Mouse (Mus musculus) inflammation-experienced regulatory T-cells, adult 6 months (primary cell): ENCODE results near the gene Gm49383. TPM values are rescaled to one million over a fixed set of nuclear protein-coding genes. Genes with fewer than 3 reads are reported as not detected.
"Not testable (repeated sequence)": the region's sequence is repeated elsewhere in the genome, so short reads cannot be mapped to it uniquely, and the experiment has no call there.

Experiments
- ATAC-seq: one replicate; pipeline ENCODE4 v1.8.0; 2017
- polyA plus RNA-seq, 3 experiments: library from polyadenylated mRNA; unstranded; fragments of 100-300 nt; shearing (Covaris generic); gene quantifications; one replicate each; pipeline ENCODE4 v1.2.1; 2017

The Gm49383 gene
- polyA plus RNA-seq, 3 experiments from 2014 or later: 6.9 to 16.1 (median 8.8) TPM

- ATAC-seq: no peak
These were observed 2.1 kb upstream of the Gm49383 start for GRCm38 (mm10) chr12:69198985-69199384.

- ATAC-seq: peak; percentile 4
These were observed 1.2 kb upstream of the Gm49383 start, which contains the start of gene Dnaaf2 for GRCm38 (mm10) chr12:69198164-69198535. Dnaaf2 (minus strand) TSS chr12:69198429.

GRCm38 (mm10) chr12:69197378-69198163 lies 667 bp upstream of the Gm49383 start:
- ATAC-seq: peak; percentile 69

- no peak for ATAC-seq
These were observed 4.3 kb downstream of the Gm49383 start for GRCm38 (mm10) chr12:69192637-69193036.

GRCm38 (mm10) chr12:69191396-69191795 lies 5.5 kb downstream of the Gm49383 start:
- no peak for ATAC-seq

GRCm38 (mm10) chr12:69190522-69190921 lies 6.4 kb downstream of the Gm49383 start:
- peak; percentile 58 for ATAC-seq

DNA sequence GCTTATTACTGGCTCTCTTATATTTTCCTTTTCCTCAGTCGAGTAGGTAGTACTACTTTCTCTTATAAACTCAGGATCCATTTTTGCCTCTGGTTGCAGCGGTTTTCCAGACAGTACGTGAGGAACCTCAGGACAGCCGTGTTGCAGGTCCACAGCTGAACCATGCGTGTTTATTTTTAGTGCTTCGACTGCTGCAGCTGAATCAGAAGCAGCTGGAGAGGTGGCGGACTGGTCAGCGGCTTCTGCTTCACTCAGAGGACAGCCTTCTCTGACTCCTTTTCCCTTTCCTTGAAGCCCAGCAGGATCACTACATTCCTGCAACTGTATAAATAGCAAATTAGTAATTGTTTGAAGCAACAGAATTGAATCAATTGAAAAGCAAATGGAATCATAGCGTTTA lies 6.8 kb downstream of the Gm49383 start:
- ATAC-seq: no peak

DNA sequence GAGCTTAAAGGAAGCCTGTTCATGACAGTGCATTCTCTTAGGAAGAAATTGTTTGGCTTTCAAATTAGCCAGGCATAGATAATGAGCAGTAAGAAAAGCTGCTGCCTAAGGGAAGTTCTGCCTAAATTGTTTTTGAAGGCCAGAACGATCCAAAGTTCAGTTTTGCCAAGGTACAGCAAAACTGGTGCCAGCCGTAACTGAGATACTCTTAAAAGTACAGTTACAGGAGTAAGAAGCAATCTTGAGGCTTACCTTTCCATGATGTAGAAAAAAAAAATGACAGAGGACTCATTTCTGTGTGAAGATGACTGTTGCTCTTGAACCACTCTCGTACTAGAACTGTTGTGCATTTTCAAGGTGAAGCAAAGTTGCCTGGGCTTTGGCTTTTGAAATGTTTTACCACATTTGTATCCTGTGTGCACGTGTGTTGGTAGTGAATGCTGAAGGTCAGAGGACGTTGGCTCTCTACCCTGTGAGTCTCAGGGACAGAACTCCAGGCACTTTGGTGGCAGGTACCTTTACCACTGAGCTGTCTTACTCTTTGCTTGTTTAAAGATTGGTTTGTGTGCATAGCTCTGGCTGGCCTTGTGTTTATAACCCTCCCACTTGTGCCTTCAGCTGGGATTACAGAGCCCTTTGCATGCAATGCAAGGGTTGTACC lies 10.0 kb downstream of the Gm49383 start:
- no peak for ATAC-seq

DNA sequence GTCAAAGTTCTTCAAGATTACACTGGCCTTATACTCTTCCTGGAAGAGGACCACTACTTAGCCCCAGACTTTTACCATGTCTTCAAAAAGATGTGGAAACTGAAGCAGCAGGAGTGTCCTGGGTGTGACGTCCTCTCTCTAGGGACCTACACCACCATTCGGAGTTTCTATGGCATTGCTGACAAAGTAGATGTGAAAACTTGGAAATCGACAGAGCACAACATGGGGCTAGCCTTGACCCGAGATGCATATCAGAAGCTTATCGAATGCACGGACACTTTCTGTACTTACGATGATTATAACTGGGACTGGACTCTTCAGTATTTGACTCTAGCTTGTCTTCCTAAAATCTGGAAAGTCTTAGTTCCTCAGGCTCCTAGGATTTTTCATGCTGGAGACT lies 11.5 kb downstream of the Gm49383 start:
- ATAC-seq: no peak

GRCm38 (mm10) chr12:69184342-69185295 lies 12.3 kb downstream of the Gm49383 start:
- peak; percentile 32 for ATAC-seq

DNA sequence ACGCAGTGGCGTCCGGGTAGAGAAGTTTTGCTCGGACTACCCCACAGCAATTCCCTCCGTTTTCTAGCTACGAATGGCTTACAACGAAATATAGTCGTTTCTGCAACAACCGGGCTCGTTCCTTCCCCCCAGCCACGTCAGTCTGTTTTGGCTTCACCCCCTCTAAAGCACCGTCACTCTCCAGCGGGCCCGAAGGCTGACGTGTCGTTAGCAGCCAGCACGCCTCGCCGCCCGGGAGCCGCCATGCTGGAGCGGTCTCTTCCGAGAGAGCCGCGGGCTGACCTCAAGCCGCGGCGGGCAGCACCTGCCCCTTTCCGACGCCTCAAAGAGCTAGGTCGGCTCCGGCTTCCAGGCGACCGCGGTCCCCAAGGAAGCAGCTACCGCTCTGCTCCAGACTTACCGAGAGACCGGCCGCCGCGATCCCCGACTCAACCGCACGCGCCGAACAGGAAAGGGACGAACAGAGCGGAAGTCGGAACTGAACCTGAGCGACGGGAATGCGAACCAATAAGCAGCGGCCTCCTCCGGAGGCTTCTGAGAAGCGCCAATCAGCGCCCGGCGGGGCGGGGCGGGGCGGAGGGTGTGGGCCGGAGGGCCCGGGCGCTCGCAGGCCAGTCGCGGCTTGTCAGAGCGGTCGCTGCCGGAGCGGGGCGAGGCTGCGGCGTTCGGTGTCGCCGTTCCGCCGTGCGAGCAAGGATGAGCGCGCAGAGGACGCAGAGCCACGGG lies 13.2 kb downstream of the Gm49383 start, which contains the start of the genes Rpl36al and Mgat2:
Gene Rpl36al, minus strand, starts transcription at position 501 of the 726 bp plus-strand sequence.
Gene Mgat2, plus strand, starts transcription at position 575 of the 726 bp plus-strand sequence.
- peak; percentile 97 for ATAC-seq

GRCm38 (mm10) chr12:69181800-69182199 lies 15.1 kb downstream of the Gm49383 start:
- no peak for ATAC-seq

GRCm38 (mm10) chr12:69179371-69179770 lies 17.5 kb downstream of the Gm49383 start:
- no peak for ATAC-seq

- ATAC-seq: no peak
These were observed 19.4 kb downstream of the Gm49383 start for GRCm38 (mm10) chr12:69177526-69177925.

- ATAC-seq: no peak
These were observed 20.9 kb downstream of the Gm49383 start for GRCm38 (mm10) chr12:69175975-69176374.

- no peak for ATAC-seq
These were observed 25.6 kb downstream of the Gm49383 start for GRCm38 (mm10) chr12:69171307-69171706.

GRCm38 (mm10) chr12:69168461-69169106 lies 28.3 kb downstream of the Gm49383 start, which contains the start of gene Lrr1:
Lrr1 (plus strand) TSS chr12:69168814.
- ATAC-seq: peak; percentile 83

DNA sequence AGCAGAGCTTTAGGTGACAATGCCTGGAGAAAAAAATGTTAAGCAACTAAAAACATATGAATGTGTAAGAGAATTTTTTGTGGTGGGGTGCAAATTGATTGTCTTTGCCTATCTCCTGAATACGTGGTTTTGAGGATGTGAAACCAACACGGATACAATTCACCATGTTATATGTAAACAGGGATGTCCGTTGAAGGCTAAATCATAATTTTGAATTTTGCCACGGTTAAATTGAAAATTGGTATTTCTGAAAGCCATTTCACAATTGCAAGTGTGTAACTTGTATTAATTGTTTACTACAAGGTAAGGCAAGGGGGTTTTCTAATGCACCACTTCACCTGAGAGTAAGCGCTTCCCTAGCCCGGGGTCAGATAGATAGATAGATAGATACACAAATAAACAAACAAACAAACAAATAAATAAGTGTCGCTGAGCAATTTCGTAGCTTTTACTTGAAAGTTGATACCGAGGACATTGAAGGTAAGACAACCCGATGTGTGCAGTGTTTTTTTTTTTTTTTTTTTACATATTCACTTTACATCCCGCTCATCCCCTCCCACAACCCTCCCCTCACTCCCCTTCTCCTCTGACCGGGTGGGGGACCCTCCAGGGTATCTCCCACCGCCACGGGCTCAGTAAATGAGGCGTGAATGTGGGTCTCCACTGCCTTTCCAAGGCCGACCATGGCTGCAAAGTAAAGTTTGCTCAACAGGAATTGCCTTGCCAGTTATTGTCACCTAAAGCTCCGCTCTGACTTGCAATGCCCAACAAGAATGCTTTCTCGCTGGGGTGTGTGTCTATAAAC lies 29.0 kb downstream of the Gm49383 start:
- no peak for ATAC-seq

DNA sequence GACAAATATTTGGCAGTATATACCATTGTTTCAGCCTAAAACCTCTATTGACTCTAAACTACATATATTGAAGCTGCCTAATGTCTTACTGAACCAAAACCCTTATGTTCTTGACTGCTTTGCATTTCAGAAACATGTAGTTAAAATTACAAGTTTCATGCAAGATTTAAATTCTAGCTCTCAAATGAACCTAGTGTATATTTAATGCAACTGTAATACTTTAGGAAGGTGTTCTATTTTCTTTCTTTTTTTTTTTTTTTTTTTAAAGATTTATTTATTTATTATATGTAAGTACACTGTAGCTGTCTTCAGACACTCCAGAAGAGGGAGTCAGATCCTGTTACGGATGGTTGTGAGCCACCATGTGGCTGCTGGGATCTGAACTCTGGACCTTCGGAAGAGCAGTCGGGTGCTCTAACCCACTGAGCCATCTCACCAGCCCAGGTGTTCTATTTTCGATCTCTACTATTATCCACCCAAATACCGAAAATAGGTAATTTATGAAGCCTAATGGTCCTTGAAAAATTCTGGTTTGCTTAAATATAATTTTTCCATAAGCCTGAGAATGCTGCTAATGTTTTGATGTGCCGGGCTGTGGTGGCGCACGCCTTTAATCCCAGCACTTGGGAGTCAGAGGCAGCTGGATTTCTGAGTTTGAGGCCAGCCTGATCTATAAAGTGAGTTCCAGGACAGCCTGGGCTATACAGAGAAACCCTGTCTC lies 29.9 kb downstream of the Gm49383 start:
- not testable (repeated sequence) for ATAC-seq

DNA sequence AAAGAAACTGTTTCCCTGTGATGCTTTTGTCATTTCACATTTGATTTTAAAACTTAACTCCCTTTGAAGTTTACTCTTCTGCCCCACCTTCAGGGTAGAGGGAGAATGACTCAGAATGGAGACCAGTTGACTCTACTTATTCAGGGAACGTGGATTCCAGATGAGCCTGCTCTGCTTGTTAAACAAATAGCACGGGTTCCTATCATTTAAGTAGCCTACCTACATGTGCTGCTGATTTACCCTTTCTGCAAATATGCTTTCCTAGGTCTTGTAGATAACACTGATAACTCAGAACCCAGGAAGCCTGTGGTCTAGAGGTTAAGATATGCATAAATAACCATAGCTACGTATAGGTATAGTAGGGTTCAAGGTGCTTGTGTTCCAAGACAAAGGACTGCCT lies 32.0 kb downstream of the Gm49383 start:
- ATAC-seq: peak; percentile 18
